Mouse (Mus musculus) MEL (cell line): Measurements from ENCODE around the gene Megf6.

Experiments used
- CTCF ChIP-seq, 3 experiments: IDR thresholded peaks in 2 of 3; conservative IDR thresholded peaks in 1 of 3; 2 replicates each; pipeline ENCODE4 v1.5.1; 2011 to 2012; ENCODE audit warnings: low read length in 3 of 3, low read depth in 2 of 3, mild to moderate bottlenecking in 2 of 3, improper control_type of control experiment in 1 of 3, inconsistent platforms in 1 of 3, mixed read lengths in 1 of 3, moderate library complexity in 1 of 3; ENCODE audit not compliant: control insufficient read depth in 1 of 3, insufficient read depth in 1 of 3, poor library complexity in 1 of 3, severe bottlenecking in 1 of 3
- MEF2A ChIP-seq: IDR thresholded peaks from 2 replicates; pipeline ENCODE4 v1.6.1; 2014; ENCODE audit warnings: low read depth, mild to moderate bottlenecking, inconsistent platforms, low read length, improper control_type of control experiment; ENCODE audit not compliant: poor library complexity, insufficient replicate concordance, severe bottlenecking; ENCODE audit errors: extremely low read depth

DNA sequence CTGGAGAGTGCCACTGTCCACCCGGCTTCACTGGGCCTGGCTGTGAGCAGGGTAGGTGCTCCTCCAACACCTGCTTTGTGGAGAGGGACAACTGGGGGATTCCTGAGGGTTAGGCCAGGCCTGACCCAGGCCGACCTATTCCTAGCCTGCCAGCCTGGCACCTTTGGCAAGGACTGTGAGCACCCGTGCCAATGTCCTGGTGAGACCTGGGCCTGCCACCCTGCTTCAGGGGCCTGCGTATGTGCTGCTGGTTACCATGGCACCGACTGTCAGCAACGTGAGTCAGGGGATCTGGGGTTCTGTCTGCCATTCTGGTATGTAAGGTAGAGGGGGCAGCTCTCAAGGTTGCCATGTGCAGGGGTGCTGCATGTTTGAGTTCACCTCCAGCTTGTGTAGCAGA is 97.0 kb downstream of the Megf6 start:
- TF ChIP-seq CTCF (IDR thresholded peaks at IDR 0.05 in 2 of 3, conservative IDR thresholded peaks at IDR 0.05 in 1 of 3; ENCODE audit: control insufficient read depth in 1 of 3, insufficient read depth in 1 of 3, low read depth in 2 of 3, low read length in 3 of 3, poor library complexity in 1 of 3, severe bottlenecking in 1 of 3) (no peak), MEF2A (no peak)
